Mouse (Mus musculus) adrenal gland, postnatal 36 days (tissue): ENCODE results near the gene Arl15. TPM values are rescaled to one million over a fixed set of nuclear protein-coding genes. Genes with fewer than 3 reads are reported as not detected.

Experiments
- DNase-seq, 2 experiments: peaks; one replicate each; pipeline ENCODE4 v3.0.0; 2021; ENCODE audit warnings: mixed read lengths in 1 of 2
- total RNA-seq, 2 experiments: library from RNA; stranded (reverse); gene quantifications; 2 replicates each; pipeline ENCODE4 v1.2.3; 2021

Arl15 gene
- total RNA-seq, 2 experiments from 2014 or later: 31.0 to 33.2 TPM

- DNase-seq: peak in 1 of 2 experiments; percentile 27
Observed at GRCm38 (mm10) chr13:113844717-113845116, 50.4 kb downstream of the Arl15 start.

- no peak for DNase-seq
Observed at GRCm38 (mm10) chr13:113845229-113845628, 50.9 kb downstream of the Arl15 start.

GRCm38 (mm10) chr13:113846413-113846812 is 52.1 kb downstream of the Arl15 start:
- peak; percentile 38 to 52 for DNase-seq

GRCm38 (mm10) chr13:113850431-113851034 is 56.2 kb downstream of the Arl15 start:
- DNase-seq: peak in 1 of 2 experiments; percentile 35

GRCm38 (mm10) chr13:113851602-113852375 is 57.5 kb downstream of the Arl15 start:
- DNase-seq: no peak

- no peak for DNase-seq
Observed at GRCm38 (mm10) chr13:113852376-113852666, 58.0 kb downstream of the Arl15 start.

- DNase-seq: no peak
Observed at GRCm38 (mm10) chr13:113854146-113854545, 59.8 kb downstream of the Arl15 start.

GRCm38 (mm10) chr13:113854551-113855312 is 60.4 kb downstream of the Arl15 start:
- DNase-seq: no peak

- DNase-seq: no peak
Observed at GRCm38 (mm10) chr13:113856946-113857345, 62.6 kb downstream of the Arl15 start.

- DNase-seq: no peak
Observed at GRCm38 (mm10) chr13:113858667-113859391, 64.5 kb downstream of the Arl15 start.

GRCm38 (mm10) chr13:113859392-113859776 is 65.1 kb downstream of the Arl15 start:
- DNase-seq: no peak

- DNase-seq: no peak
Observed at GRCm38 (mm10) chr13:113860816-113861215, 66.5 kb downstream of the Arl15 start.

GRCm38 (mm10) chr13:113861231-113861630 is 66.9 kb downstream of the Arl15 start:
- no peak for DNase-seq

GRCm38 (mm10) chr13:113862951-113863350 is 68.6 kb downstream of the Arl15 start:
- DNase-seq: no peak

- no peak for DNase-seq
Observed at GRCm38 (mm10) chr13:113863688-113864087, 69.4 kb downstream of the Arl15 start.

- peak; percentile 58 to 65 for DNase-seq
Observed at GRCm38 (mm10) chr13:113864278-113864677, 70.0 kb downstream of the Arl15 start.

- peak; percentile 62 to 71 for DNase-seq
Observed at GRCm38 (mm10) chr13:113864893-113865292, 70.6 kb downstream of the Arl15 start.

GRCm38 (mm10) chr13:113865378-113865777 is 71.1 kb downstream of the Arl15 start:
- DNase-seq: peak in 1 of 2 experiments; percentile 37

GRCm38 (mm10) chr13:113865806-113866205 is 71.5 kb downstream of the Arl15 start:
- peak; percentile 77 to 82 for DNase-seq

GRCm38 (mm10) chr13:113867736-113868135 is 73.4 kb downstream of the Arl15 start:
- DNase-seq: no peak

- DNase-seq: peak; percentile 58 to 83
Observed at GRCm38 (mm10) chr13:113869212-113870205, 75.2 kb downstream of the Arl15 start.
